Mouse (Mus musculus): ENCODE measurements around the gene Uox. TPM values are rescaled to one million over a fixed set of nuclear protein-coding genes. Genes with fewer than 3 reads are reported as not detected.

Uox gene
- polyA plus RNA-seq, 1 experiment = not detected

- H3K4me3 ChIP-seq (replicated peaks) = no peak overlapping the region
- H3K4me1 ChIP-seq = peaks cover 42% of the 10 kb centered on the region
- no peaks in the 10 kb centered on the region for H3K36me3 ChIP-seq (replicated peaks; ENCODE audit: low read length)
- peaks cover 11% of the 10 kb centered on the region for H3K27me3 ChIP-seq (replicated peaks)
- no peak for TF ChIP-seq FLI1 (IDR thresholded peaks at IDR 0.05; ENCODE audit: low read length)
- TF ChIP-seq GATA1 (IDR thresholded peaks at IDR 0.05; ENCODE audit: borderline replicate concordance, low read length) = no peak
- H3K9me3 ChIP-seq = peaks cover 14% of the 10 kb centered on the region
These were observed 71.7 kb downstream of the Uox start for GRCm38 (mm10) chr3:146641818-146642427.

GRCm38 (mm10) chr3:146649311-146649894 is 79.2 kb downstream of the Uox start:
- TF ChIP-seq FLI1 (IDR thresholded peaks at IDR 0.05; ENCODE audit: low read length) (no peak), GATA1 (IDR thresholded peaks at IDR 0.05; ENCODE audit: borderline replicate concordance, low read length) (no peak)

DNA sequence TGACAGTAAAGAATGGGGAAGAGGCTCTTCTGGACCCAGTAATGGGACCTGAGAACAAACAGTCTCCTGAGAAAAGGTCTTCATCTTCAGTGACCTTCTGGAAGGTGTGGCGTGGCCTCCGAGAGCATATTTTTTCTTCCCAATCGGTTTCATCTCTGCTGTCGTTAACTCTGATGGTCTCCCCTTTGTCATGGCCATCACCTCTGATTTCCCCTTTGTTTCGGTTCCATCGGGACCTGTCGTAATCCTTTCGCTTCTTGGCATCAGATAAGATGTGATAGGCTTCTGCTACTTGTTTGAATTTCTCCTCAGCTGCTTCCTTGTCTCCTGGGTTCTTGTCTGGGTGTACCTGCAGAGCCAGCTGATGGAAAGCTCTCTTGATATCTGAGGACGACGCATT is 80.5 kb downstream of the Uox start:
- no peaks in the 10 kb centered on the region for H3K36me3 ChIP-seq (replicated peaks; ENCODE audit: low read length)
- H3K27me3 ChIP-seq (replicated peaks) = peaks cover 17% of the 10 kb centered on the region
- no peaks in the 10 kb centered on the region for H3K9me3 ChIP-seq
- H3K4me1 ChIP-seq = peaks cover 52% of the 10 kb centered on the region
- H3K4me3 ChIP-seq (replicated peaks) = no peak overlapping the region
- TF ChIP-seq FLI1 (IDR thresholded peaks at IDR 0.05; ENCODE audit: low read length) (no peak), GATA1 (IDR thresholded peaks at IDR 0.05; ENCODE audit: borderline replicate concordance, low read length) (no peak)

More at GRCm38 (mm10) chr3:146649311-146649894, 79.2 kb downstream of the Uox start:
- no peaks in the 10 kb centered on the region for H3K36me3 ChIP-seq (replicated peaks; ENCODE audit: low read length)
- peaks cover 43% of the 10 kb centered on the region for H3K4me1 ChIP-seq
- no peak overlapping the region for H3K4me3 ChIP-seq (replicated peaks)
- H3K9me3 ChIP-seq = no peaks in the 10 kb centered on the region
- peaks cover 17% of the 10 kb centered on the region for H3K27me3 ChIP-seq (replicated peaks)

DNA sequence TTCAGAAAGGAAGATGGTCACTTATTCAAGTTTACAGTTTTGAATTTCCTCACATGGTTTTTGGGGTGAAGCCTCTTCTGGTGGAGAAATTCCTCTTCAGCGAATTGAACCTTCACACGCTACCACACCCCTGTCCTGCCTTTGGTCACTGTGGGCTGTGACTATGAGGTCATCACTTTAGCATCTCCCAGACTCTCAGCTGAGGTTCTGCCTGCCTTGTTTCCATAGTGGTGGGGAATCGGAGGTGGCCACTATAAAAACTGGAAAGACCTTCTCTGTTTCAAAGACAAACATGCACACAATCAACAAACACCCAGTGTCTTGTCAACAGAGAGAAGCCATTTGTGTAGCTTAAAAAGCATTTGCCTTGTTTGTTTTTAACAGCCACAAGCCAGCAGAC is 81.0 kb downstream of the Uox start, which contains the start of gene 4930503B20Rik:
4930503B20Rik (minus strand) TSS at position 101 of the 400 bp plus-strand sequence.
- no peaks in the 10 kb centered on the region for H3K36me3 ChIP-seq (replicated peaks; ENCODE audit: low read length)
- TF ChIP-seq FLI1 (IDR thresholded peaks at IDR 0.05; ENCODE audit: low read length) (no peak), GATA1 (IDR thresholded peaks at IDR 0.05; ENCODE audit: borderline replicate concordance, low read length) (no peak)

GRCm38 (mm10) chr3:146652431-146652830 is 82.2 kb downstream of the Uox start:
- no peaks in the 10 kb centered on the region for H3K9me3 ChIP-seq
- H3K27me3 ChIP-seq (replicated peaks) = peaks cover 13% of the 10 kb centered on the region
- H3K4me3 ChIP-seq (replicated peaks) = no peak overlapping the region
- no peaks in the 10 kb centered on the region for H3K36me3 ChIP-seq (replicated peaks; ENCODE audit: low read length)
- TF ChIP-seq GATA1 (IDR thresholded peaks at IDR 0.05; ENCODE audit: borderline replicate concordance, low read length) = no peak
- TF ChIP-seq FLI1 (IDR thresholded peaks at IDR 0.05; ENCODE audit: low read length) = no peak
- peaks cover 49% of the 10 kb centered on the region for H3K4me1 ChIP-seq

More for the DNA sequence above, 81.0 kb downstream of the Uox start, which contains the start of gene 4930503B20Rik:
- peaks cover 17% of the 10 kb centered on the region for H3K27me3 ChIP-seq (replicated peaks)
- peaks cover 50% of the 10 kb centered on the region for H3K4me1 ChIP-seq
- H3K4me3 ChIP-seq (replicated peaks) = no peak within 1 kb of the TSS
- no peaks in the 10 kb centered on the region for H3K9me3 ChIP-seq

- TF ChIP-seq GATA1 (IDR thresholded peaks at IDR 0.05; ENCODE audit: borderline replicate concordance, low read length) = no peak
- no peak for TF ChIP-seq FLI1 (IDR thresholded peaks at IDR 0.05; ENCODE audit: low read length)
- no peaks in the 10 kb centered on the region for H3K9me3 ChIP-seq
- H3K4me1 ChIP-seq = peaks cover 50% of the 10 kb centered on the region
- H3K36me3 ChIP-seq (replicated peaks; ENCODE audit: low read length) = no peaks in the 10 kb centered on the region
- H3K4me3 ChIP-seq (replicated peaks) = no peak overlapping the region
- H3K27me3 ChIP-seq (replicated peaks) = peaks cover 4% of the 10 kb centered on the region
These were observed 83.5 kb downstream of the Uox start for GRCm38 (mm10) chr3:146653692-146654091.

GRCm38 (mm10) chr3:146655111-146655577 is 84.9 kb downstream of the Uox start:
- H3K9me3 ChIP-seq = no peaks in the 10 kb centered on the region
- H3K4me1 ChIP-seq = peaks cover 48% of the 10 kb centered on the region
- no peak for TF ChIP-seq FLI1 (IDR thresholded peaks at IDR 0.05; ENCODE audit: low read length)
- TF ChIP-seq GATA1 (IDR thresholded peaks at IDR 0.05; ENCODE audit: borderline replicate concordance, low read length) = no peak; the same call in 2 of the 3 replicates
- H3K27me3 ChIP-seq (replicated peaks) = no peaks in the 10 kb centered on the region
- H3K4me3 ChIP-seq (replicated peaks) = peak overlapping the region; percentile 26
- no peaks in the 10 kb centered on the region for H3K36me3 ChIP-seq (replicated peaks; ENCODE audit: low read length)

- TF ChIP-seq GATA1 (IDR thresholded peaks at IDR 0.05; ENCODE audit: borderline replicate concordance, low read length) = no peak
- no peak for TF ChIP-seq FLI1 (IDR thresholded peaks at IDR 0.05; ENCODE audit: low read length)
- Histone ChIP-seq H3K9me3 (no peaks in the 10 kb centered on the region), H3K4me1 (peaks cover 55% of the 10 kb centered on the region)
These were observed 87.2 kb downstream of the Uox start for GRCm38 (mm10) chr3:146657433-146657832.

DNA sequence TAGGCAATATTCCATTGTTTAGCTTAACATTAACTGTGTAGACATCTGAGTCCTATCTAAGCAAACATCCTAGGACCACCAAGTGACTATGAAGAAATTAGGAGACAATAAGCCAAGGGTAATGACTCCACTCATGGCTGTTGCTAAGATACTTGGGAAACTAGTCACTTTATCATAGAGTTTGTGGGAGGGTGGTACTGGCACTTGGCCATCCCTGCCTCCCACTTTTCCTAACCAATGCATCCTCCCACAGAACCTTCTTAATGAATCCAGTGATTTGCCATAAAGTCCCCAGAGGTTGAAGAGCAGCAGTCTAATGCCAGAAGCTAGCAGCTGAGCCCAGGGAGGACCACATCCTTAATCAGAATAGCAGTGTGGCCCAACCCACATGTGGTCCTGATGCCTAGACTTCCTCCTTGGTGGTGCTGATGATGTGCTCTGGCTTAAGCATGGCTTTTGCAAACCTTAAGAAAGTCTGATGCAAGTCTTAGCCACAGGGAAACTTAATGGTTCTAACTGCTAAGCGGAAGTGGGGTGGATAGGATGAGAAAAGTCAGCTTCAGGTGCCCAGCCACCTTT is 87.9 kb downstream of the Uox start:
- TF ChIP-seq FLI1 (IDR thresholded peaks at IDR 0.05; ENCODE audit: low read length) (no peak), GATA1 (IDR thresholded peaks at IDR 0.05; ENCODE audit: borderline replicate concordance, low read length) (no peak)
- Histone ChIP-seq H3K4me1 (peaks cover 55% of the 10 kb centered on the region), H3K4me3 (replicated peaks) (no peak overlapping the region), H3K9me3 (no peaks in the 10 kb centered on the region), H3K27me3 (replicated peaks) (no peaks in the 10 kb centered on the region), H3K36me3 (replicated peaks; ENCODE audit: low read length) (no peaks in the 10 kb centered on the region)

More at GRCm38 (mm10) chr3:146657433-146657832, 87.2 kb downstream of the Uox start:
- H3K27me3 ChIP-seq (replicated peaks) = no peaks in the 10 kb centered on the region
- H3K36me3 ChIP-seq (replicated peaks; ENCODE audit: low read length) = no peaks in the 10 kb centered on the region
- H3K4me3 ChIP-seq (replicated peaks) = peak overlapping the region; percentile 29

DNA sequence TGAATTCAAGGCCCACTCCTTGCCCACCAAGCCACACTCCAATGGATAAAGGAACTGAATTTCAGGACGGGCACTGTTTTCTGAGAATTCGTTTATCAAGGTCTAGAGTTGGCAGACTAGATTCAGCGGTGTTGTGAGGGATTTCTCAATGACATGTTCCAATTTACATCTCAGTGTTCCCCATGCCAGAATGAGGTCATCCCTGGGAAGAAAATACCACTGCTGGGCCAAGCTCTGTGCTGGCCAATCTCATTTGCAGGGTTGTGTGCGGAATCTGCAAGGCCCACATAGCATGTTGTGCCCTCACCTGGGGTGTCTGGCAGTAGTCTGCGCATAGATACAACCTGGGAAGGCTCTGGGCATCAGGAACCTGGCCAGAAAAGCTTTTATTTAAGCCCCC is 89.1 kb downstream of the Uox start:
- Histone ChIP-seq H3K27me3 (replicated peaks) (no peaks in the 10 kb centered on the region), H3K9me3 (0 out of 2 replicates have a peak, but pooled peaks cover 5% of the 10 kb centered on the region), H3K4me1 (peaks cover 46% of the 10 kb centered on the region), H3K4me3 (replicated peaks) (no peak overlapping the region), H3K36me3 (replicated peaks; ENCODE audit: low read length) (no peaks in the 10 kb centered on the region)
- TF ChIP-seq FLI1 (IDR thresholded peaks at IDR 0.05; ENCODE audit: low read length) = no peak
- no peak for TF ChIP-seq GATA1 (IDR thresholded peaks at IDR 0.05; ENCODE audit: borderline replicate concordance, low read length)
